In genomic region chr6:128034317-128035249, GRCm38 (mm10) we compare ENCODE assay signal across 8 mouse cellular contexts.
DNase-seq lines count a peak whose midpoint lies in the region; ATAC-seq and TF ChIP-seq lines count a peak whose summit lies in the region.

No protein-coding gene starts in this region.

- no peak for TF ChIP-seq CTCF in kidney, adult 2 months (conservative IDR thresholded peaks at IDR 0.05; ENCODE audit: insufficient read depth, insufficient read length, low read depth, low read length)
- peak; percentile 23; the same call in 1 of the 2 replicates for TF ChIP-seq CTCF in liver, postnatal 0 days (IDR thresholded peaks at IDR 0.05; ENCODE audit: low read depth)

- H3K4me2 ChIP-seq in embryonic facial prominence, embryonic 11.5 days (ENCODE audit: low read depth, low read length) = peak overlapping the region; percentile 99
- peak overlapping the region; percentile 84 for H3K4me2 ChIP-seq in liver, postnatal 0 days (ENCODE audit: low read depth, low read length)

- WGBS in embryonic facial prominence, embryonic 11.5 days = under 1% methylated on average over 80 of the region's 80 CpGs
- 21% methylated on average over 80 of the region's 80 CpGs for WGBS in kidney, adult 2 months
- WGBS in liver, postnatal 0 days (ENCODE audit: insufficient replicate concordance) = 1% methylated on average over 79 of the region's 80 CpGs

- H3K9me3 ChIP-seq in embryonic facial prominence, embryonic 11.5 days (replicated peaks; ENCODE audit: control insufficient read depth, low read length) = no peaks in the 10 kb centered on the region
- no peaks in the 10 kb centered on the region for H3K9me3 ChIP-seq in liver, postnatal 0 days (ENCODE audit: low read length)

- ATAC-seq in embryonic facial prominence, embryonic 11.5 days (replicated peaks; ENCODE audit: insufficient number of reproducible peaks, low FRiP score, low TSS enrichment, low read depth) = peak; percentile 68
- peak; percentile 35 for ATAC-seq in liver, postnatal 0 days

- no peaks in the 10 kb centered on the region for H3K27me3 ChIP-seq in embryonic facial prominence, embryonic 11.5 days (ENCODE audit: control insufficient read depth, insufficient read depth, low read length)
- H3K27me3 ChIP-seq in kidney, adult 2 months (replicated peaks; ENCODE audit: control insufficient read depth, insufficient read depth, low read length) = no peaks in the 10 kb centered on the region
- peaks cover 24% of the 10 kb centered on the region for H3K27me3 ChIP-seq in liver, postnatal 0 days (ENCODE audit: insufficient read depth, low read length)

- no peak for TF ChIP-seq POLR2A in kidney, adult 2 months (IDR thresholded peaks at IDR 0.05; ENCODE audit: low read depth, low read length)

- H3K4me1 ChIP-seq in embryonic facial prominence, embryonic 11.5 days (ENCODE audit: control insufficient read depth, insufficient read depth, low read length) = peaks cover 10% of the 10 kb centered on the region
- peaks cover 12% of the 10 kb centered on the region for H3K4me1 ChIP-seq in kidney, adult 2 months (ENCODE audit: control insufficient read depth, insufficient read depth, low read length)
- peaks cover 12% of the 10 kb centered on the region for H3K4me1 ChIP-seq in liver, postnatal 0 days (ENCODE audit: insufficient read depth)

- H3K27ac ChIP-seq in embryonic facial prominence, embryonic 11.5 days (replicated peaks; ENCODE audit: low read depth, low read length) = peak overlapping the region; percentile 47
- no peak overlapping the region for H3K27ac ChIP-seq in kidney, adult 2 months (ENCODE audit: insufficient read depth, low read depth, low read length)
- no peak overlapping the region for H3K27ac ChIP-seq in liver, postnatal 0 days (ENCODE audit: low read depth)

- peak overlapping the region; percentile 73 for H3K9ac ChIP-seq in embryonic facial prominence, embryonic 11.5 days (replicated peaks; ENCODE audit: low read length)
- peak overlapping the region; percentile 59 for H3K9ac ChIP-seq in liver, postnatal 0 days (replicated peaks)

- peak; percentile 45 for DNase-seq in CD4-positive helper T cell, adult 2 months (ENCODE audit: low read depth, low spot score)
- peak; percentile 89 for DNase-seq in adrenal gland, adult 2 months
- DNase-seq in embryonic facial prominence, embryonic 11.5 days (ENCODE audit: low spot score) = peak; percentile 94
- peak; percentile 50 for DNase-seq in heart, adult 8-10 months (ENCODE audit: low spot score)
- DNase-seq in kidney, adult 2 months = peak; percentile 57
- DNase-seq in liver, postnatal 0 days = peak; percentile 63
- DNase-seq in ovary, postnatal 36 days (ENCODE audit: low spot score) = peak; percentile 72
- DNase-seq in B cell, adult 2 months = no peak

- H3K36me3 ChIP-seq in embryonic facial prominence, embryonic 11.5 days (replicated peaks; ENCODE audit: control insufficient read depth, insufficient read depth, low read depth, low read length) = no peaks in the 10 kb centered on the region
- no peaks in the 10 kb centered on the region for H3K36me3 ChIP-seq in kidney, adult 2 months (ENCODE audit: control insufficient read depth, insufficient read depth, low read length)
- no peaks in the 10 kb centered on the region for H3K36me3 ChIP-seq in liver, postnatal 0 days (replicated peaks; ENCODE audit: insufficient read depth, low read length)

- peak overlapping the region; percentile 48 for H3K4me3 ChIP-seq in embryonic facial prominence, embryonic 11.5 days (ENCODE audit: low read depth, low read length)
- H3K4me3 ChIP-seq in kidney, adult 2 months (ENCODE audit: insufficient read depth, low read depth, low read length) = peak overlapping the region; percentile 29; the same call in 1 of the 2 replicates
- peak overlapping the region; percentile 53 for H3K4me3 ChIP-seq in liver, postnatal 0 days (ENCODE audit: low read depth, low read length)

- TF ChIP-seq EP300 in liver, postnatal 0 days (IDR thresholded peaks at IDR 0.05; ENCODE audit: low read depth) = no peak

Comparison
In these comparisons a context has a peak if more than half of its experiments do, and no peak if none do; other contexts are left out.
1. DNase-seq: peak in CD4-positive helper T cell, adult 2 months (single experiment), adrenal gland, adult 2 months (single experiment), embryonic facial prominence, embryonic 11.5 days (single experiment), heart, adult 8-10 months (single experiment), kidney, adult 2 months (single experiment), liver, postnatal 0 days (single experiment) and ovary, postnatal 36 days (single experiment); none in B cell, adult 2 months (0 of 2).
2. Peak in every context shown above with its lines, with median percentiles within 50 percentile points of each other: H3K4me3 ChIP-seq.